Mouse (Mus musculus) embryonic fibroblast, embryonic 13.5 days (primary cell): Measurements from ENCODE around the gene Lama4.

Experiments
- CTCF ChIP-seq: IDR thresholded peaks from 2 replicates; pipeline ENCODE4 v1.5.1; 2011; ENCODE audit warnings: mild to moderate bottlenecking, control low read depth, low read length, moderate library complexity, borderline replicate concordance; ENCODE audit not compliant: insufficient read depth
- POLR2A ChIP-seq: IDR thresholded peaks from 2 replicates; pipeline ENCODE4 v1.6.1; 2011; ENCODE audit warnings: low read depth, mild to moderate bottlenecking, control low read depth, low read length, moderate library complexity

DNA sequence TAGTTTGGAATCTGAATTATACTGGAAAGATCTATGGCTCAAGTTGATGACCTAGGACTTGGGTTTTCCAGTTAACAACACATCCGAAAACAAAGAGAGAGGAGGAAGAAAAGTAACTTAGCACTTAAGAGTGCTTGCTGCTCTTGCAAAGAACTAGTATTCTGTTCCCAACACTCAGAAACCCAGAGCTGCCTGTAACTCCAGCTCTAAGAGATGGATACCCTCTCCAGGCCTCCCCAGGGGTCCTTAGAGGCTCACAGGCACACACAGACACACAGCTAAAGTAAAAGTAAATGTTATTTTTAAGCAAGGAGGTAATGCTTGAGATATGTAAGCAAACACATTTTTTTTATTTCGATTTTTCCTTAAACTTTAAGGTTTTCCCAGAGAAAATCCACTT is 49.5 kb downstream of the Lama4 start:
- no peak for TF ChIP-seq POLR2A
- TF ChIP-seq CTCF, result no peak
